Mouse (Mus musculus): ENCODE results near the gene Kcnk7.

Gene Kcnk7

GRCm38 (mm10) chr19:5749476-5749875, 45.3 kb downstream of the Kcnk7 start:
- DNase-seq (ENCODE audit: low read depth, low spot score) = no peak

GRCm38 (mm10) chr19:5750951-5751350, 46.8 kb downstream of the Kcnk7 start:
- no peak for DNase-seq (ENCODE audit: low read depth, low spot score)

GRCm38 (mm10) chr19:5751742-5752141, 47.6 kb downstream of the Kcnk7 start:
- no peak for DNase-seq (ENCODE audit: low read depth, low spot score)

GRCm38 (mm10) chr19:5756321-5756985, 52.3 kb downstream of the Kcnk7 start:
- no peak for DNase-seq (ENCODE audit: low read depth, low spot score)
